Mouse (Mus musculus) heart, embryonic 10.5 days (tissue): ENCODE results near the gene Mlec. TPM values are rescaled to one million over a fixed set of nuclear protein-coding genes. Genes with fewer than 3 reads are reported as not detected.
A peak's percentile ranks its signal among the peaks of the same experiment; 100 is the strongest.
"Not testable (repeated sequence)": the region's sequence is repeated elsewhere in the genome, so short reads cannot be mapped to it uniquely, and the experiment has no call there.

ENCODE experiments used
- DNase-seq: peaks from one replicate; pipeline ENCODE4 v3.0.0-alpha.2; 2017; ENCODE audit warnings: low spot score
- H3K27ac ChIP-seq: fragments of 300-500 bp; sonication (generic); 2 replicates; pipeline ENCODE4 v1.5.1; 2016; ENCODE audit warnings: mild to moderate bottlenecking
- H3K27me3 ChIP-seq: fragments of 300-500 bp; sonication (generic); 2 replicates; pipeline ENCODE4 v1.6.1; 2016; ENCODE audit warnings: mild to moderate bottlenecking; ENCODE audit not compliant: poor library complexity, insufficient read depth, severe bottlenecking
- H3K36me3 ChIP-seq: fragments of 300-500 bp; sonication (generic); 2 replicates; pipeline ENCODE4 v1.6.1; 2016; ENCODE audit warnings: mild to moderate bottlenecking, moderate library complexity
- H3K4me1 ChIP-seq: fragments of 300-500 bp; sonication (generic); 2 replicates; pipeline ENCODE4 v1.6.1; 2016; ENCODE audit warnings: mild to moderate bottlenecking
- H3K4me3 ChIP-seq: fragments of 300-500 bp; sonication (generic); 2 replicates; pipeline ENCODE4 v1.5.1; 2016; ENCODE audit warnings: mild to moderate bottlenecking, moderate library complexity
- H3K9me3 ChIP-seq: fragments of 300-500 bp; sonication (generic); 2 replicates; pipeline ENCODE4 v1.6.1; 2016; ENCODE audit warnings: mild to moderate bottlenecking, moderate library complexity
- WGBS: fragments of 180-500 bp; shearing (Covaris S2); methylation state at CpG from one replicate; pipeline ENCODE4 v1.1.7; 2016; 5-methylcytosine and 5-hydroxymethylcytosine counted together
- polyA plus RNA-seq: library from polyadenylated mRNA; unstranded; fragments of >200 nt; fragmentation: Nextera tagmentation; extraction: Ambion mirVana; gene quantifications from 2 replicates; pipeline ENCODE4 v1.2.1, GENCODE M21; 2016

Gene Mlec
- polyA plus RNA-seq, 1 experiment from 2014 or later, result 113 TPM

DNA sequence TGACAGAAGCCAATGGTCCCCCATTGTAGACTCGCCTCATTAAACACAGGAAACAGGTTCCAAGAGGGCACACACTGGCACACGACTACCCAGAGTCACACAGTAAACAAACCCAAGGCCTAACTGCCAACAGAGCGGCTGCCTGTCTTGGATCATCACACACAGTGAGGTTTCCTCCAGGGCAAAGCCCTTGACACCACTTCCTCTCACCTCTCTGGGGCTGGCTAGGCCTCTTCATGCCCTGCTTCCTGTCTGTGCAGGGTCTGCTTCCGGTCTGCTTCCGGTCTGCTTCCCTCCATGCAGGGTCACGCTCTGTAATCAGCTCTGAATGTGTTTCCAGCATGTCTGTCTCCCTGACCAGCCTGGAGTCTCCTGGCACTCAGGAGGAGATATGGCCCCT lies 9.4 kb upstream of the Mlec start:
- 54% methylated on average over 6 of the region's 6 CpGs for WGBS
- H3K4me3 ChIP-seq, result no peak overlapping the region; the same call in 1 of the 2 replicates
- H3K27me3 ChIP-seq, result no peaks in the 10 kb centered on the region
- H3K9me3 ChIP-seq, result no peaks in the 10 kb centered on the region
- H3K4me1 ChIP-seq, result peaks cover 31% of the 10 kb centered on the region
- no peak for DNase-seq
- H3K27ac ChIP-seq, result peak overlapping the region; percentile 67; the same call in 1 of the 2 replicates
- H3K36me3 ChIP-seq, result no peaks in the 10 kb centered on the region

DNA sequence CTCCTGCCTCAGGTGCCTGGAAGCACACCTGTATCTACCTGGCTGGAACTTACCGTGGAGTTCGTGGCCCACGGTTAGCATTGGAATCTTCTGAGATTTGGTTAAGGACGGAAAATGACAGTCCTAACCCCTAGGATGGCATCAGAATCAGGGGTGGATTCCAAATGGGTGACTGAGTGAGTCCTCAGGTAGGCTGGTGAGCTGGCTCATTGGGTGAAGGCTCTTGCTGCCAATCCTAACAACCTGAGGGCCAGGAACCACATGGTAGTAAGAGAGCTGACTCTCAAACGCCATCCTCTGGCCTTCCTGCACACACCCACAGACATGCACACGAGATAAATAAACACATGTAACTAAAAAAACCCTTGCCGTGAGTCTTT lies 8.8 kb upstream of the Mlec start:
- Histone ChIP-seq H3K27ac (peak overlapping the region; percentile 2; the same call in 1 of the 2 replicates), H3K9me3 (no peaks in the 10 kb centered on the region), H3K4me1 (peaks cover 31% of the 10 kb centered on the region), H3K4me3 (no peak overlapping the region), H3K27me3 (no peaks in the 10 kb centered on the region), H3K36me3 (no peaks in the 10 kb centered on the region)
- 80% methylated on average over 7 of the region's 7 CpGs for WGBS
- DNase-seq, result no peak

DNA sequence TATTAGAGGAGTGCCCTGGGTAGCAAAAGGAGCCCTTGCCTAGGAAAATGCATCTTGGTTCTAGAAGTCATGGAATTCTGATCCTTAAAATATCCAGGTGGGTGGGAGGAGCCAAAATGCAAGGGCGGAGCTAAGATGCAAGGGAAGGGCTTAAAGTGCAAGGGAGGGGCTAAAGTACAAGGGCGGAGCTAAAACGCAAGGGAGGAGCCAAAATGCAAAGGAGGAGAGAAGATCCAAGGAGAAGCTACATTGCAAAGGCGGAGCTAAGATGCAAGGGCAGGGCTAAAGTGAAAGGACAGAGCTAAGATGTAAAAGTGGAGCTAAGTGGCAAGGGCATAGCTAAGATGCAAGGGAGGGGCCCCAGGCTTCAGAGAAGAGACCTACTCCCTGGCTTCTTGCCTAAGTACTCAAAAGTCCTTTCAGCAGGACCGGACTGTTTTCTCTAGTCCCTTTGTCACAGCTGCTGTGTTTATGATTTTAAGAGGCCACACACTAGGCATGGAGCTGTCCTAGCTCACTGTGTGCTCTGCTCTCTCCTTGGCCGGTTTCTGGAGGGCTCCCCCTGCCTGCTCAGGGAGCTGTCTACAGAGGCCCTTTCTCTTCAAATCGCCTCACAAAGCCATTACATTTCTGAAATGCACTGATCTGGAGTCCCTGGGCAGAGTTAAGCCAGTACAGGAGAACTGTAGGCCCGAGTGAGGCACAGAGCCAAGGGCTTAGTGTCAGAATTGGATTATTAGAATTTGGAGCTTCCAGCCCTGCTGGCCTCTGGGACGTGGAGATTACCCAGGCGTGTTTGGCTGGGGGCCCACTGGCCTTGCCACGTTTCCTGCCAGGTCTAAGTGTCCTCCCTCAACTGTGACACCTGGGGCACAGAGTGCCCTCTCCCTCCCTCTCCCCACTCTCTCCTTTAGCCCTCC lies 8.2 kb upstream of the Mlec start:
- WGBS, result 57% methylated on average over 11 of the region's 11 CpGs
- no peaks in the 10 kb centered on the region for H3K36me3 ChIP-seq
- no peak overlapping the region for H3K4me3 ChIP-seq
- peak overlapping the region; percentile 2 for H3K27ac ChIP-seq
- peaks cover 36% of the 10 kb centered on the region for H3K4me1 ChIP-seq
- H3K27me3 ChIP-seq, result no peaks in the 10 kb centered on the region
- no peaks in the 10 kb centered on the region for H3K9me3 ChIP-seq
- no peak for DNase-seq

DNA sequence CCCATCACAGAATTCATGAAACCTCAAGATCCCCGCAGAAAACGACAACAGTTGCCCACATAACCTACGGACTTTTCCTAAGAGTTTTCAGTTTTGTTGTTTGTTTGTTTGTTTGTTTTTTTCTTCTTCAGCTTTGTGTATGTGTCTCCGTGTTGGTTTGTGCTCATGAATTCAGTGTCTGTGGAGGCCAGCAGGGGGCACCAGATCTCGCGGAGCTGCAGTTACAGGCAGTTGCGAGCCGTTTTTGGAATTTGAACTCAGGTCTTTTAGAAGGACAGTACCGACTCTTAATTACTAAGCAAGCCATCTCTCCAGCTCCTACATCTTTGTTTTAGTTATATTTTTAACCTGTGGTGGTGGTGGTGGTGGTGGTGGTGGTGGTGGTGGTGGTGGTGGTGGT lies 7.4 kb upstream of the Mlec start:
- Histone ChIP-seq H3K4me1 (peaks cover 38% of the 10 kb centered on the region), H3K36me3 (no peaks in the 10 kb centered on the region), H3K4me3 (no peak overlapping the region), H3K27ac (no peak overlapping the region), H3K9me3 (no peaks in the 10 kb centered on the region), H3K27me3 (no peaks in the 10 kb centered on the region)
- WGBS, result 54% methylated on average over 9 of the region's 9 CpGs
- no peak for DNase-seq

DNA sequence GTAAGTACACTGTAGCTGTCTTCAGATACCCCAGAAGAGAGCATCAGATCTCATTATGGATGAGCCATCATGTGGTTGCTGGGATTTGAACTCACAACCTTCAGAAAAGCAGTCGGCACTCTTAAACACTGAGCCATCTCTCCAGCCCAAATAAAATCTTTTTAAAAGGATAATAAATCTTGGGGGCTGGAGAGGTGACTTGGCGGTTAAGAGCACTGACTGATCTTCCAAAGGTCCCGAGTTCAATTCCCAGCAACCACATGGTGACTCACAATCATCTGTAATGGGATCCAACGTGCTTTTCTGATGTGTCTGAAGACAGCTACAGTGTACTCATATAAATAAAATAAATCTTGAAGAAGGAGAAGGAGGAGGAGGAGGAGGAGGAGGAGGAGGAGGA lies 6.5 kb upstream of the Mlec start:
- not testable (repeated sequence) for H3K27ac ChIP-seq, H3K36me3 ChIP-seq, H3K4me3 ChIP-seq, DNase-seq, H3K27me3 ChIP-seq, H3K9me3 ChIP-seq
- 76% methylated on average over 4 of the region's 4 CpGs for WGBS
- H3K4me1 ChIP-seq, result peaks cover 41% of the 10 kb centered on the region

DNA sequence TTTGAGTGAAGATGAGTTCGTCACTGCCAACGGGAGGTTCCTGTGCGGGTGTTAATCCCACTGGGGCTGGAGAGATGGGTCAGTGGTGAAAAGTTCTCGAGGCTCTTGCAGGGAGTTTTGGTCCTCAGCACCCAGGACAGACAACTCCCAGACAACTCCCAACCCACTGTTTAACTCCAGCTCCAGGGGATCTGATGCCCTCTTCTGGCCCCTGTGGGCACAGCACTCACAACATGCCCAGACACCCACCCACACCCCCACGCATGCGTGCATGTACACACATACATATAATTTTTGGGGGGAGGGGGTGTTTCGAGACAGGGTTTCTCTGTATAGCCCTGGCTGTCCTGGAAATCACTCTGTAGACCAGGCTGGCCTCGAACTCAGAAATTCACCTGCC lies 5.6 kb upstream of the Mlec start:
- peaks cover 42% of the 10 kb centered on the region for H3K4me1 ChIP-seq
- H3K27me3 ChIP-seq, result no peaks in the 10 kb centered on the region
- H3K9me3 ChIP-seq, result no peaks in the 10 kb centered on the region
- H3K27ac ChIP-seq, result no peak overlapping the region
- H3K4me3 ChIP-seq, result peak overlapping the region; percentile 12; the same call in 1 of the 2 replicates
- no peak for DNase-seq
- 33% methylated on average over 8 of the region's 8 CpGs for WGBS
- H3K36me3 ChIP-seq, result no peaks in the 10 kb centered on the region

DNA sequence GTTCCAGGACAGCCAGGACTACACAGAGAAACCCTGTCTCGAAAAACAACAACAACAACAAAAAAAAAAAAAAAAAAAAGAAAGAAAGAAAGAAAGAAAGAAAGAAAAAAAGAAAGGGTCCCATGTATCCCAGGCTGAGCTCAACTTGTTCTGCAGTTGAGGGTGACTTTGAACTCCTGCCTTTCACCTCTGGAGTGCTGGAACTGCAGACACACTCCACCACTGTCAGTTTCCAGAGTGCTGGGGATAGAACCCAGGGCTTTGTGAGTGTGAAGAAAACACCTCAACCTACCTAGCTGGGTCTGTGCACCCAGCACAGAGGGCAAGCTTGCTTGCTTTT lies 3.9 kb upstream of the Mlec start:
- not testable (repeated sequence) for H3K27me3 ChIP-seq, H3K36me3 ChIP-seq, H3K9me3 ChIP-seq, H3K4me3 ChIP-seq, H3K27ac ChIP-seq, DNase-seq
- peaks cover 35% of the 10 kb centered on the region for H3K4me1 ChIP-seq
- 56% methylated on average over 1 of the region's 1 CpGs for WGBS

DNA sequence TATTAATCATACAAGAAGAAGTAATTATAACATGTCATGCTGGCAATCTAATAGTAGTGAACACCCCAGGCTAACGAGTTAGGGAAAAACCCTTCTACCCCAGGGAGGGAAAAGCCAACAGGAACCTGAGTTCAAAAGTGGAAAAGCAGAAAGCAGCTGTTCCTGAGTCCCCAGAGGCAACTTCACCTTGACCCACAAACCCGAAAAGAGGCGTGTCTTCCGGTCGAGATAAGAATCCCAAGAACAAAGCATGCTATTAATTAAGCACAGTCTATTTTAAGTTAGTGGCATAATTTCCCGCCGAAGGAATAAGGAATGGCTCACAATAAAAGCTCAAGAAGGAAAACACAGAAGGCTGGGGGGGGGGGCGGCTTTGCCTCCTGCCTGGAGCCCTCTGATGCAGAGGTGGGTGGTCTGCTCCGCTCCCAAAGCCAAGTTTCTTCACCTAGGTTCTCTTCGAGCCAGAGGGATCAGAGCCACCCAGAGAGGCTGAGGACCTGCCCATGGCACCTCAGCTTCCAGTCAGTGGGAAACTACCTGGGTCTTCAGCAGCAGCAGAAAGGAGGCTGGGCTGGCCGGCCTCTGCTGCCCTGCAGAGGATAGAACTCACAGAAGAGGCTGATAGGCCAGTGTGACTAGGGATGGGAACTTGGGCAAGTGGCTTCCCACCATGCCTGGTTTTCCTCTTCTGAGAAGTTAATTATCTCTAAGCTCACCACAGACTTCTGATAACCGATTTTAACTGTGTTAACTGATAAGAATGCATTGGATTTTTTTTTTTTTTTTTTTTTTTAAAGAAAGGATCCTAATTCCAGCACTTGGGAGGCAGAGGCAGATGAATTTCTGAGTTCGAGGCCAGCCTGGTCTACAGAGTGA lies 3.3 kb upstream of the Mlec start:
- Histone ChIP-seq H3K36me3 (no peaks in the 10 kb centered on the region), H3K27ac (peak overlapping the region; percentile 59; the same call in 1 of the 2 replicates), H3K4me3 (peak overlapping the region; percentile 27; the same call in 1 of the 2 replicates), H3K27me3 (no peaks in the 10 kb centered on the region), H3K4me1 (peaks cover 36% of the 10 kb centered on the region), H3K9me3 (no peaks in the 10 kb centered on the region)
- no peak for DNase-seq
- 46% methylated on average over 13 of the region's 13 CpGs for WGBS

DNA sequence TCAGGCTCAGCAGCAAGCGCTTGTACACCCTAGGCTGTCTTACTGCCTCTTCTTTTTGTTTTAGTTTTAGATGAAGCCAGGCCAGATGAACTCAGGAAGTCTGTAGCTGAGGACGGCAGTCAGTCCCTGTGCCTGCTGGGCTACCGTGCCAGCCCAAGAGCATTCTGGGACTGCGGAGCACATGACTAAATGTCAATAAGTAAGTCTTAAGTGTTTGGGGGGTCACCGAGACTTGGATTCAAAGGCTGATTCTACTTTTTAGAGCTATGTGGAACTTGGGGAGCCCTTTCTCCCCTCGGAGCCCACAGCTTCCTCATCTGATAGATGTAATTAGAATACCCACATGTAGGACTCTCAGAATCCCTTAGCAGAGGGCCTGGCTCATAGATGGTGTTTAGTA lies 2.7 kb upstream of the Mlec start:
- no peak overlapping the region; the same call in 1 of the 2 replicates for H3K27ac ChIP-seq
- H3K9me3 ChIP-seq, result no peaks in the 10 kb centered on the region
- H3K4me1 ChIP-seq, result peaks cover 40% of the 10 kb centered on the region
- no peaks in the 10 kb centered on the region for H3K27me3 ChIP-seq
- no peak for DNase-seq
- H3K36me3 ChIP-seq, result no peaks in the 10 kb centered on the region
- 74% methylated on average over 6 of the region's 6 CpGs for WGBS
- no peak overlapping the region for H3K4me3 ChIP-seq

DNA sequence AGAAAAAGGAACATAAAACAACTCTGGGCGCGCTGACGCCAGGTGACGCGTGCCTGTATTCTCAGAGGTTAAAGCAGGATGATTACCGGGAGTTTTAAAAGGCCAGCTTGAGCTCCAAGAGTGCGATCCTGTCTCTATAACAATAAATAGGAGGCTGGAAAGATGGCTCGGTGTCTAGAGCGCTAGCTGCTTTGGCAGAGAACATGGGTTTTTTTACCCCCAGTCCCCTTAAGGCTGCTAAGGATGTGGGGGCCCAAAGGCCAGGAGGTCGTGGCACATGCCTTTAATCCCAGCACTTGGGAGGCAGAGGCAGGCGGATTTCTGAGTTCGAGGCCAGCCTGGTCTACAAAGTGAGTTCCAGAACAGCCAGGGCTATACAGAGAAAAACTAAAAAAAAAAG lies 1.2 kb upstream of the Mlec start:
- no peaks in the 10 kb centered on the region for H3K9me3 ChIP-seq
- H3K4me3 ChIP-seq, result peak overlapping the region; percentile 98
- H3K27ac ChIP-seq, result peak overlapping the region; percentile 97
- WGBS, result 40% methylated on average over 12 of the region's 12 CpGs
- no peaks in the 10 kb centered on the region for H3K36me3 ChIP-seq
- no peak for DNase-seq
- peaks cover 55% of the 10 kb centered on the region for H3K4me1 ChIP-seq
- H3K27me3 ChIP-seq, result no peaks in the 10 kb centered on the region

DNA sequence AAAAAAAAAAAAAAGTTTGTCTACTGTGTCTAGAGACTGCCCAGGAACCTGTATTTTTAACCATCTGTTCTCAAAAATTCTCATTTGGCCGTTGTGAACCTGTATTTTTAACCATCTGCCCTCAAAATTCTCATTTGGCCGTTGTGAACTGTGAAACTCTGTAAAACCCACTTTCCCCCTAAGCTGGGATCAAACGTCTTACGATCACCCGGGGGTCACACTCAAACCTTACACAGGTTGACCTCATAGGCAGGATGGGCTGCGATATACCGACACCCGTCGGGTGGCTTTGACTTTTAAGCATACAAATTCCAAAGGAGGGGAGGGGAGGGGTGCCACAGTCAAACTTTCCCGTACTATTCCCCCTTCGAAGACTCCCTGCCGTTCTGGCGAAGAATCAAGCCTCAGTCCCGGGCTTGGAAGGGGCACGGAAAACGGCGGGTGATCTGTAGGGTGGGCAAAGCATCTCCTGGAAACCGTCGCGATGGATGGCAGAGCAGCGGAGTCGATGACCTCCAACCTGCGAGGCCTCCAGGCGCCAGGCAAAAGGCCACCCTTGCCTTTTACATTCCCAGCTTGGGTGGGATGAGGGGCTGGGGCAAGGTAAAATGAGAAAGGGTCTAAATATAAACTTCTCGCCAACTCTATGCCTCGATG lies 918 bp downstream of the Mlec start:
- H3K36me3 ChIP-seq, result peaks cover 11% of the 10 kb centered on the region; the same call in 1 of the 2 replicates
- H3K9me3 ChIP-seq, result no peaks in the 10 kb centered on the region
- WGBS, result 3% methylated on average over 26 of the region's 26 CpGs
- H3K27me3 ChIP-seq, result no peaks in the 10 kb centered on the region
- DNase-seq, result no peak
- peak overlapping the region; percentile 98 for H3K4me3 ChIP-seq
- peak overlapping the region; percentile 97 for H3K27ac ChIP-seq
- H3K4me1 ChIP-seq, result peaks cover 69% of the 10 kb centered on the region

DNA sequence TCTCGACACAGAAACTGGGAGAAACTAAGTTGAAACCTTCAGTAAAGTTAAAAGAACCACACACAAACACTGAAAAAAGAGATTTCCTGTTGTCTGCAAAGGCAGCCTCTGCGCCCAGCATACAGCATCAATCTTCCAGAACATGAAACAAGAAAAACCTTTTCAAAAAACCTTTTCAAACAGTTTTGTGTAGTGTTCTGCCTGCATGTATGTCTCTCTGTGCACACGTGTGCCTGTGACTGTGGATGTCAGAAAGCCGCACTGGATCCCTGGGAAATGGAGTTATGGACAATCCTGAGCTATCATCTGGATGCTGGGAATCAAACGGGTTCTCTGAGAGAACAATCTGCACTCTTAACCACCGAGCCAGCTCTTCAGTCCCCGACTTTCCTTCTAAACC lies 1.6 kb downstream of the Mlec start:
- H3K36me3 ChIP-seq, result peaks cover 16% of the 10 kb centered on the region
- peak overlapping the region; percentile 98 for H3K4me3 ChIP-seq
- H3K27ac ChIP-seq, result peak overlapping the region; percentile 97
- no peaks in the 10 kb centered on the region for H3K27me3 ChIP-seq
- no peak for DNase-seq
- peaks cover 72% of the 10 kb centered on the region for H3K4me1 ChIP-seq
- H3K9me3 ChIP-seq, result no peaks in the 10 kb centered on the region
- WGBS, result 56% methylated on average over 7 of the region's 7 CpGs
